ENCODE assay signal across 10 mouse cellular contexts in the genomic region with DNA sequence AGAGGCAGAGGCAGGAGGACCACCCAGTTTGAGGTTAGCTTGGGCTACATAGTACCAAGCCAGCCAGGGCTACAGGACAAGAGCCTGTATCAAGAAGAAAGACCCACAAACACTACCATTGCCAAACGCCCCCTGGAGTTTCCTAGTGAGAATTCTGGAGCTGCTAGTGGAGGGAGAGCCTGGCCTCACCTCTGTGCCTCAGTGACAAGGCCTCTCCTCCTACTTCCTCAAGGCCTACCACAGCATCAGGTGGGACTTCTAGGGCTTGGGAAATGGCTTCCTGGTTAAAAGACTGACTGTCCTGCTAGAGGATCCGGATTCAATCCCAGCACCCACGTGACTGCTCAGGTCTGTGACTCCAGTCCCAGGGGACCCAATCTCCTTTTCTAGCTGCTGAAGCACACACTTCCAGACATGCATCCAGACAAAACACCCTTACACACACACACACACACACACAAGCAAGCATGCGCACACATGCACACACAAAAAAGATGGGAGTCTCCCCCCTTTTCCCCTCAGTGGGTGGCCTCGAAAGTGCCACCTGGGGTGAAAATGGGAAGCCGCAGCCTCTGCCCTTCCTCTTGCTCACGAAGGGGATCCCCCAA. TPM values are rescaled to one million over a fixed set of nuclear protein-coding genes. Genes with fewer than 3 reads are reported as not detected.
DNase-seq lines count a peak whose midpoint lies in the region; ATAC-seq and TF ChIP-seq lines count a peak whose summit lies in the region.
"Had no signal": no experiment of that assay in that cellular context is flagged by ENCODE, and none has a peak within 500 bp of the region (broad histone marks: within the 10 kb centered on the region; RNA-seq: fewer than 3 reads in every experiment).

No protein-coding gene starts in this region.

- no peaks in the 10 kb centered on the region for H3K79me2 ChIP-seq in CH12.LX (replicated peaks; ENCODE audit: control insufficient read depth, extremely low read depth, insufficient read depth, poor library complexity, severe bottlenecking)

- TF ChIP-seq POLR2A in CH12.LX (IDR thresholded peaks at IDR 0.05; ENCODE audit: low read depth, low read length), result no peak

- in situ Hi-C loops in CH12.LX (cut with MboI; ENCODE audit: low pct_ligation_motif_present, low pct_unique_long_range_greater_than_20kb, low sequenced_read_pairs), result loop anchor here (10.0 kb wide), 1 partner anchor 572 kb away; a partner anchor contains a TSS

- H3K27ac ChIP-seq in layer of hippocampus, adult 2 months, result no peak overlapping the region
- peak overlapping the region; percentile 96 for H3K27ac ChIP-seq in CH12.LX (ENCODE audit: insufficient read depth, low read depth)

- H3K36me3 ChIP-seq in CH12.LX (replicated peaks in 1 of 2; ENCODE audit: control insufficient read depth in 1 of 2, insufficient read depth in 1 of 2, low read length in 1 of 2), result no peaks in the 10 kb centered on the region

- TF ChIP-seq EP300 in CH12.LX (IDR thresholded peaks at IDR 0.05; ENCODE audit: low read length), result peak; percentile 90

- no peaks in the 10 kb centered on the region for H3K9me3 ChIP-seq in CH12.LX (replicated peaks; ENCODE audit: low read length)

- ATAC-seq in activated CD4-positive, CD25-positive, alpha-beta regulatory T cell, adult 4 months, result peak; percentile 30
- ATAC-seq in megakaryocyte, adult 5-6 weeks (ENCODE audit: poor library complexity, severe bottlenecking), result peak; percentile 37
- ATAC-seq in cerebellum, adult (ENCODE audit: insufficient number of reproducible peaks, low FRiP score, low TSS enrichment), result no peak
- ATAC-seq: forebrain, postnatal 0 days had no signal

- no peak for DNase-seq in layer of hippocampus, adult 2 months (ENCODE audit: low spot score in 2 of 2)
- no peak for DNase-seq in layer of hippocampus, postnatal 36 days
- peak; percentile 86 for DNase-seq in CH12.LX (ENCODE audit: extremely low read depth)
- no peak for DNase-seq in left cerebral cortex, postnatal 25 days (ENCODE audit: low spot score in 2 of 2)
- no peak for DNase-seq in frontal cortex, postnatal 14 days (ENCODE audit: low spot score in 2 of 2)
- DNase-seq: cerebellum, postnatal 14 days; forebrain, postnatal 0 days had no signal

- H3K27me3 ChIP-seq in CH12.LX (replicated peaks), result no peaks in the 10 kb centered on the region

- no peak; the same call in 1 of the 2 replicates for TF ChIP-seq RAD21 in CH12.LX (IDR thresholded peaks at IDR 0.05; ENCODE audit: low read depth, low read length)

- no peak overlapping the region for H3K4me3 ChIP-seq in layer of hippocampus, adult 2 months
- peak overlapping the region in 1 of 3 experiments; percentile 14 for H3K4me3 ChIP-seq in CH12.LX (replicated peaks in 1 of 3; ENCODE audit: low read depth in 2 of 3, low read length in 2 of 3, poor library complexity in 1 of 3)

- dilution Hi-C loops in CH12.LX (cut with MboI; ENCODE audit: extremely low pct_ligation_motif_present, extremely low pct_unique_long_range_greater_than_20kb, low sequenced_read_pairs), result no loop called here

- H3K4me1 ChIP-seq in CH12.LX (ENCODE audit: control insufficient read depth in 1 of 2, insufficient read depth in 2 of 2), result peaks cover 29 to 87% of the 10 kb centered on the region in 2 experiments

- peak overlapping the region; percentile 8 for H3K4me2 ChIP-seq in CH12.LX (ENCODE audit: insufficient read depth, low read depth, poor library complexity, severe bottlenecking)

- peak overlapping the region; percentile 50 for H3K9ac ChIP-seq in CH12.LX (ENCODE audit: insufficient read depth, low read depth)
- H3K9ac ChIP-seq: forebrain, postnatal 0 days had no signal

- intact Hi-C loops in left cerebral cortex, postnatal 25 days (cut with DNase I), result no loop called here

- TF ChIP-seq CTCF in layer of hippocampus, adult 2 months (conservative IDR thresholded peaks at IDR 0.05), result peak; percentile 19; the same call in 1 of the 2 replicates
- TF ChIP-seq CTCF in CH12.LX (conservative IDR thresholded peaks at IDR 0.05 in 1 of 2, IDR thresholded peaks at IDR 0.05 in 1 of 2; ENCODE audit: low read depth in 2 of 2, low read length in 2 of 2), result peak in 1 of 2 experiments; percentile 54; a peak in 2 of 4 replicates

TF ChIP-seq in CH12.LX, 34 proteins besides CTCF, POLR2A, EP300 and RAD21 (continues in another document):
- TF ChIP-seq JUN (IDR thresholded peaks at IDR 0.05; ENCODE audit: insufficient read depth, low read depth, low read length) (no peak), USF2 (conservative IDR thresholded peaks at IDR 0.05; ENCODE audit: low read depth, low read length) (peak; percentile 64), GABPA (IDR thresholded peaks at IDR 0.05; ENCODE audit: insufficient replicate concordance, low read depth, low read length) (no peak), CHD1 (IDR thresholded peaks at IDR 0.05; ENCODE audit: low read depth, low read length) (peak; percentile 41; the same call in 1 of the 2 replicates), MAZ (IDR thresholded peaks at IDR 0.05; ENCODE audit: low read depth, low read length) (peak; percentile 51; the same call in 1 of the 2 replicates), NELFE (IDR thresholded peaks at IDR 0.05; ENCODE audit: low read depth, low read length) (peak; percentile 9; the same call in 1 of the 2 replicates), ZNF384 (IDR thresholded peaks at IDR 0.05; ENCODE audit: low read depth, low read length) (peak; percentile 58), SIN3A (IDR thresholded peaks at IDR 0.05; ENCODE audit: low read length) (0 out of 2 replicates have a peak, but pooled peaks have one; percentile 57), PAX5 (IDR thresholded peaks at IDR 0.05; ENCODE audit: low read length) (no peak), KAT2A (IDR thresholded peaks at IDR 0.05; ENCODE audit: insufficient replicate concordance, low read length) (0 out of 2 replicates have a peak, but pooled peaks have one; percentile 53), MAFK (IDR thresholded peaks at IDR 0.05; ENCODE audit: insufficient replicate concordance, low read length) (no peak), MEF2A (IDR thresholded peaks at IDR 0.05; ENCODE audit: borderline replicate concordance, low read depth, low read length) (peak; percentile 93), MXI1 (IDR thresholded peaks at IDR 0.05; ENCODE audit: low read depth, low read length) (peak; percentile 51; the same call in 1 of the 2 replicates), MAX (IDR thresholded peaks at IDR 0.05; ENCODE audit: low read length) (peak; percentile 71; the same call in 1 of the 2 replicates), HCFC1 (IDR thresholded peaks at IDR 0.05; ENCODE audit: low read depth, low read length) (peak; percentile 5; the same call in 1 of the 2 replicates), RCOR1 (conservative IDR thresholded peaks at IDR 0.05; ENCODE audit: low read depth, low read length) (peak; percentile 64; the same call in 1 of the 2 replicates), ZC3H11A (IDR thresholded peaks at IDR 0.05; ENCODE audit: low read depth, low read length) (no peak), ZMIZ1 (IDR thresholded peaks at IDR 0.05; ENCODE audit: low read depth, low read length) (no peak; the same call in 1 of the 2 replicates), MYC (IDR thresholded peaks at IDR 0.05; ENCODE audit: low read depth, low read length) (peak; percentile 54; the same call in 1 of the 2 replicates), SMC3 (IDR thresholded peaks at IDR 0.05; ENCODE audit: low read depth, low read length) (peak; percentile 23; the same call in 1 of the 2 replicates), NRF1 (IDR thresholded peaks at IDR 0.05; ENCODE audit: low read depth, low read length) (peak; percentile 71), USF1 (IDR thresholded peaks at IDR 0.05; ENCODE audit: low read depth, low read length) (peak; percentile 66), ETS1 (conservative IDR thresholded peaks at IDR 0.05; ENCODE audit: low read depth, low read length) (peak; percentile 85), ZKSCAN1 (IDR thresholded peaks at IDR 0.05; ENCODE audit: borderline replicate concordance, low read depth, low read length) (no peak), UBTF (IDR thresholded peaks at IDR 0.05; ENCODE audit: low read depth, low read length) (no peak), ELF1 (IDR thresholded peaks at IDR 0.05; ENCODE audit: low read depth, low read length) (peak; percentile 47; the same call in 1 of the 2 replicates), CHD2 (IDR thresholded peaks at IDR 0.05; ENCODE audit: low read length) (no peak; the same call in 1 of the 2 replicates)

RNA-seq across cellular contexts. Expression of a gene that starts 6.3 kb away (rescaled TPM):
- total RNA-seq in layer of hippocampus, adult 2 months (2021), result 10 to 100 TPM; 49.6 to 55.2 TPM
- 10 to 100 TPM; 60.8 to 61.3 TPM for total RNA-seq in layer of hippocampus, postnatal 36 days (2021)
- total RNA-seq in CH12.LX (2012; rRNA removed), result 95.9 and 114 TPM in 2 replicates
- 223 and 225 TPM in 2 replicates for total RNA-seq in CH12.LX (2014; rRNA removed)
- 188 and 197 TPM in 2 replicates for polyA plus RNA-seq in CH12.LX (2012; ENCODE audit: insufficient read length, low read depth)
- polyA plus RNA-seq in activated CD4-positive, CD25-positive, alpha-beta regulatory T cell, adult 4 months (2017; shearing (Covaris generic)), result 10 to 100 TPM; 62.9 to 76.7 TPM
- 440 and 463 TPM in 2 replicates for total RNA-seq in megakaryocyte, adult 5-6 weeks (2015)
- total RNA-seq in megakaryocyte, adult 5-6 weeks (2017), result 327 and 343 TPM in 2 replicates
- 10 to 100 TPM; 58.4 to 59.6 TPM for total RNA-seq in left cerebral cortex, postnatal 25 days (2021)

RNA-seq across cellular contexts. Expression of a gene that starts 27.5 kb away (rescaled TPM):
- 100 to 1,000 TPM; 302 to 322 TPM for total RNA-seq in layer of hippocampus, adult 2 months (2021)
- 100 to 1,000 TPM; 310 TPM for total RNA-seq in layer of hippocampus, postnatal 36 days (2021)
- 51.5 and 53.9 TPM in 2 replicates for total RNA-seq in CH12.LX (2012; rRNA removed)
- 57.8 and 60.8 TPM in 2 replicates for total RNA-seq in CH12.LX (2014; rRNA removed)
- 58.4 and 62.6 TPM in 2 replicates for polyA plus RNA-seq in CH12.LX (2012; ENCODE audit: insufficient read length, low read depth)
- 10 to 100 TPM; 67.7 to 82.4 TPM for polyA plus RNA-seq in activated CD4-positive, CD25-positive, alpha-beta regulatory T cell, adult 4 months (2017; shearing (Covaris generic))
- 54.7 and 64.2 TPM in 2 replicates for total RNA-seq in megakaryocyte, adult 5-6 weeks (2015)
- total RNA-seq in megakaryocyte, adult 5-6 weeks (2017), result 94.3 and 94.8 TPM in 2 replicates
- total RNA-seq in left cerebral cortex, postnatal 25 days (2021), result 100 to 1,000 TPM; 366 to 382 TPM

RNA-seq across cellular contexts. Expression of a gene that starts 35.4 kb away (rescaled TPM):
- 1 to 10 TPM; 7.0 to 7.9 TPM for total RNA-seq in layer of hippocampus, adult 2 months (2021)
- total RNA-seq in layer of hippocampus, postnatal 36 days (2021), result 1 to 10 TPM; 5.0 to 5.1 TPM
- total RNA-seq in CH12.LX (2012; rRNA removed) (0.85 and 1.1 TPM in 2 replicates), CH12.LX (2014; rRNA removed) (not detected in 2 replicates)
- 0.10 TPM in 1 of 2 replicates, not detected in the other for polyA plus RNA-seq in CH12.LX (2012; ENCODE audit: insufficient read length, low read depth)
- polyA plus RNA-seq in activated CD4-positive, CD25-positive, alpha-beta regulatory T cell, adult 4 months (2017; shearing (Covaris generic)), result 1 to 10 TPM; 3.2 to 3.5 TPM
- total RNA-seq in megakaryocyte, adult 5-6 weeks (2015), result 0.85 and 1.3 TPM in 2 replicates
- total RNA-seq in megakaryocyte, adult 5-6 weeks (2017), result 0.59 and 0.77 TPM in 2 replicates
- 1 to 10 TPM; 4.1 to 4.6 TPM for total RNA-seq in left cerebral cortex, postnatal 25 days (2021)
